Mouse (Mus musculus) heart, embryonic 11.5 days (tissue): Measurements from ENCODE around the gene Myo16. TPM values are rescaled to one million over a fixed set of nuclear protein-coding genes. Genes with fewer than 3 reads are reported as not detected.

Experiments
- ATAC-seq: fragments of 200-750 bp; cut with Nextera tagmentation; replicated peaks from 2 replicates; pipeline ENCODE4 v1.8.0; 2017; ENCODE audit warnings: moderate library complexity; ENCODE audit not compliant: insufficient number of reproducible peaks, low FRiP score, low TSS enrichment
- H3K27ac ChIP-seq: fragments of 300-500 bp; sonication (generic); 2 replicates; pipeline ENCODE4 v1.5.1; 2014; ENCODE audit warnings: mild to moderate bottlenecking, low read depth, low read length
- H3K27me3 ChIP-seq: fragments of 300-500 bp; sonication (generic); 2 replicates; pipeline ENCODE4 v1.6.1; 2014; ENCODE audit warnings: mild to moderate bottlenecking, low read length, mixed read lengths; ENCODE audit not compliant: control insufficient read depth, insufficient read depth
- H3K36me3 ChIP-seq: fragments of 300-500 bp; sonication (generic); 2 replicates; pipeline ENCODE4 v1.6.1; 2014; ENCODE audit warnings: mild to moderate bottlenecking, low read length, moderate library complexity, mixed read lengths; ENCODE audit not compliant: control insufficient read depth, insufficient read depth
- H3K4me1 ChIP-seq: fragments of 300-500 bp; sonication (generic); 2 replicates; pipeline ENCODE4 v1.6.1; 2014; ENCODE audit warnings: low read length; ENCODE audit not compliant: control insufficient read depth, insufficient read depth
- H3K4me2 ChIP-seq: fragments of 300-500 bp; sonication (generic); 2 replicates; pipeline ENCODE4 v1.6.1; 2014; ENCODE audit warnings: mild to moderate bottlenecking, moderate library complexity
- H3K4me3 ChIP-seq: fragments of 300-500 bp; sonication (generic); 2 replicates; pipeline ENCODE4 v1.5.1; 2014; ENCODE audit warnings: low read depth, low read length
- H3K9ac ChIP-seq: fragments of 300-500 bp; sonication (generic); 2 replicates; pipeline ENCODE4 v1.6.1; 2014; ENCODE audit warnings: mild to moderate bottlenecking, low read depth, low read length, moderate library complexity
- H3K9me3 ChIP-seq: fragments of 300-500 bp; sonication (generic); replicated peaks from 2 replicates; pipeline ENCODE4 v1.6.1; 2016; ENCODE audit warnings: low read length; ENCODE audit not compliant: control insufficient read depth
- WGBS: fragments of 180-500 bp; shearing (Covaris S2); extraction: QIAGEN DNeasy Blood & Tissue Kit; methylation state at CpG from one replicate; pipeline ENCODE4 v1.1.7; 2014; ENCODE audit not compliant: insufficient replicate concordance; 5-methylcytosine and 5-hydroxymethylcytosine counted together
- polyA plus RNA-seq: library from polyadenylated mRNA; unstranded; fragments of >200 nt; fragmentation: Nextera tagmentation; extraction: Ambion mirVana; gene quantifications from 2 replicates; pipeline ENCODE4 v1.2.1, GENCODE M21; 2014

Myo16 gene
- polyA plus RNA-seq, result 2.1 and 2.5 TPM in 2 replicates

- H3K9me3 ChIP-seq, result no peaks in the 10 kb centered on the region; the same call in 1 of the 2 replicates
- H3K36me3 ChIP-seq, result no peaks in the 10 kb centered on the region
- H3K27me3 ChIP-seq, result peaks cover 31% of the 10 kb centered on the region
- under 1% methylated on average over 61 of the region's 61 CpGs for WGBS
- no peak within 1 kb of the TSS for H3K27ac ChIP-seq
- H3K4me3 ChIP-seq, result peak within 1 kb of the TSS; percentile 63
- peak within 1 kb of the TSS; percentile 69 for H3K9ac ChIP-seq
- H3K4me1 ChIP-seq, result peaks cover 2% of the 10 kb centered on the region; the same call in 1 of the 2 replicates
- peak within 1 kb of the TSS; percentile 96 for H3K4me2 ChIP-seq
- ATAC-seq, result peak; percentile 46; the same call in 1 of the 2 replicates
Observed at GRCm38 (mm10) chr8:10153611-10154438, at the start of gene Myo16. Myo16 (plus strand) TSS chr8:10153911.

GRCm38 (mm10) chr8:10108516-10109271 lies 45.0 kb upstream of the Myo16 start:
- ATAC-seq, result no peak

GRCm38 (mm10) chr8:10122749-10123148 lies 31.0 kb upstream of the Myo16 start:
- no peak for ATAC-seq
- H3K9me3 ChIP-seq, result no peaks in the 10 kb centered on the region
- no peak overlapping the region for H3K4me2 ChIP-seq
- H3K27ac ChIP-seq, result no peak overlapping the region
- H3K27me3 ChIP-seq, result no peaks in the 10 kb centered on the region
- no peaks in the 10 kb centered on the region for H3K36me3 ChIP-seq
- WGBS, result 82% methylated on average over 5 of the region's 5 CpGs
- H3K4me1 ChIP-seq, result no peaks in the 10 kb centered on the region
- H3K4me3 ChIP-seq, result no peak overlapping the region
- no peak overlapping the region for H3K9ac ChIP-seq

More at GRCm38 (mm10) chr8:10108516-10109271, 45.0 kb upstream of the Myo16 start:
- 80% methylated on average over 8 of the region's 8 CpGs for WGBS
- no peaks in the 10 kb centered on the region for H3K4me1 ChIP-seq
- no peaks in the 10 kb centered on the region for H3K27me3 ChIP-seq
- no peaks in the 10 kb centered on the region for H3K36me3 ChIP-seq
- H3K9me3 ChIP-seq, result no peaks in the 10 kb centered on the region
- H3K27ac ChIP-seq, result no peak overlapping the region
- H3K9ac ChIP-seq, result no peak overlapping the region
- H3K4me3 ChIP-seq, result no peak overlapping the region
- H3K4me2 ChIP-seq, result no peak overlapping the region

GRCm38 (mm10) chr8:10123412-10123811 lies 30.3 kb upstream of the Myo16 start:
- no peak overlapping the region for H3K9ac ChIP-seq
- no peak overlapping the region for H3K27ac ChIP-seq
- H3K36me3 ChIP-seq, result no peaks in the 10 kb centered on the region
- WGBS, result 85% methylated on average over 2 of the region's 2 CpGs
- no peak overlapping the region for H3K4me3 ChIP-seq
- no peaks in the 10 kb centered on the region for H3K4me1 ChIP-seq
- H3K27me3 ChIP-seq, result no peaks in the 10 kb centered on the region
- H3K9me3 ChIP-seq, result no peaks in the 10 kb centered on the region
- H3K4me2 ChIP-seq, result no peak overlapping the region
- no peak for ATAC-seq

- Histone ChIP-seq H3K4me1 (no peaks in the 10 kb centered on the region), H3K9ac (no peak overlapping the region), H3K4me2 (no peak overlapping the region), H3K4me3 (no peak overlapping the region), H3K27me3 (no peaks in the 10 kb centered on the region), H3K36me3 (no peaks in the 10 kb centered on the region), H3K27ac (no peak overlapping the region), H3K9me3 (no peaks in the 10 kb centered on the region)
- WGBS, result 74% methylated on average over 4 of the region's 4 CpGs
- no peak for ATAC-seq
Observed at GRCm38 (mm10) chr8:10125684-10126083, 28.0 kb upstream of the Myo16 start.

- Histone ChIP-seq H3K4me3 (no peak overlapping the region), H3K27ac (no peak overlapping the region), H3K27me3 (no peaks in the 10 kb centered on the region), H3K9me3 (no peaks in the 10 kb centered on the region; the same call in 1 of the 2 replicates), H3K9ac (no peak overlapping the region), H3K4me1 (no peaks in the 10 kb centered on the region), H3K4me2 (no peak overlapping the region), H3K36me3 (no peaks in the 10 kb centered on the region)
- 76% methylated on average over 15 of the region's 15 CpGs for WGBS
- no peak for ATAC-seq
Observed at GRCm38 (mm10) chr8:10130513-10131414, 22.9 kb upstream of the Myo16 start.

GRCm38 (mm10) chr8:10139536-10139935 lies 14.2 kb upstream of the Myo16 start:
- H3K27me3 ChIP-seq, result no peaks in the 10 kb centered on the region
- H3K9me3 ChIP-seq, result no peaks in the 10 kb centered on the region; the same call in 1 of the 2 replicates
- H3K4me2 ChIP-seq, result no peak overlapping the region
- WGBS, result 31% methylated on average over 8 of the region's 8 CpGs
- no peak overlapping the region for H3K9ac ChIP-seq
- no peaks in the 10 kb centered on the region for H3K36me3 ChIP-seq
- H3K4me3 ChIP-seq, result no peak overlapping the region
- no peak overlapping the region for H3K27ac ChIP-seq
- H3K4me1 ChIP-seq, result no peaks in the 10 kb centered on the region
- ATAC-seq, result no peak

- no peak for ATAC-seq
- Histone ChIP-seq H3K9me3 (no peaks in the 10 kb centered on the region), H3K27ac (no peak overlapping the region), H3K4me2 (no peak overlapping the region), H3K36me3 (no peaks in the 10 kb centered on the region), H3K27me3 (no peaks in the 10 kb centered on the region), H3K9ac (no peak overlapping the region), H3K4me1 (no peaks in the 10 kb centered on the region), H3K4me3 (no peak overlapping the region)
- WGBS, result 80% methylated on average over 10 of the region's 10 CpGs
Observed at GRCm38 (mm10) chr8:10143961-10144360, 9.8 kb upstream of the Myo16 start.
